Mouse (Mus musculus): ENCODE measurements around the gene Olfr1496. TPM values are rescaled to one million over a fixed set of nuclear protein-coding genes. Genes with fewer than 3 reads are reported as not detected.
"Not testable (repeated sequence)": the region's sequence is repeated elsewhere in the genome, so short reads cannot be mapped to it uniquely, and the experiment has no call there.

The Olfr1496 gene
- not detected for total RNA-seq (2021)
- long read RNA-seq, experiment 1, result 0 reads
- long read RNA-seq, experiment 2, result 0 reads

DNA sequence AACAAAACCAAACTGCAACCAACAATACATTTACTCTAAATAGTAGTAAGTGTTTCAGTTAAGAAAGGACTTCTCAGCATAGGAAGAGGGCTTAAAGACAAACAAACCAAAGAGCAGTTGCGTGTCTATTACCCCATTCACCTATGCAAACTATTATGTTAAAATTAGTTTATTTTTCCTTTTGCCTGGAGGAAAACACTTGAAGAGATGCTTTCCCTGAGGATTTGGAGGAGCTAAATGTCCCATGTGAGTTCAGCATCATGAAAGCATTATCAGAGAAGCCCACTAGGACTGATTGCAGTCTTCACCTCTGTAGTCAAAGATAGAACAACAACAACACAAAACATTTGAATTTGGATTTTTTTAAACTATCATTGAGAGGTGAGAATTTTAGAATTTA is at the start of gene Olfr1496:
Gene Olfr1496 (plus strand): TSS at position 301 of the 400 bp plus-strand sequence.
- no peak for DNase-seq

DNA sequence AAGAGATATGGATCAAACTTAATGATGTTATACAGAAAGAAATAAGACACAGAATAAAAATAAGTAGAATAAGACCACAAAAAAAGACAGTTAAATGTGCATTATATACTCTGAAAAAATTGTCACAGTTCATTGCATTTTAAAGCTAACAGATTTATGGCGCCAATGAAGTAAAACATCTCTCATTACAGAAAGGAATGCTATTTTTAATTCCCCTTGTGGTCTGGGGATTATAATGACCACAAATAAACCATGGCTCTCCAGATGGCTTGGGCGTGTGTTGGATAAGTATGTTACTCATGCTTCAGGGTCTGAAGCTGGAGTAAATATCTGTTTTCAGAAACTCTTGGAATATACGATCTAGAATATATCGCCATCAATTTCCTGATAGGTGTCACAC is 38.2 kb upstream of the Olfr1496 start, which contains the start of gene Olfr1494:
Gene Olfr1494 (plus strand): TSS at position 301 of the 400 bp plus-strand sequence.
- no peak for DNase-seq

DNA sequence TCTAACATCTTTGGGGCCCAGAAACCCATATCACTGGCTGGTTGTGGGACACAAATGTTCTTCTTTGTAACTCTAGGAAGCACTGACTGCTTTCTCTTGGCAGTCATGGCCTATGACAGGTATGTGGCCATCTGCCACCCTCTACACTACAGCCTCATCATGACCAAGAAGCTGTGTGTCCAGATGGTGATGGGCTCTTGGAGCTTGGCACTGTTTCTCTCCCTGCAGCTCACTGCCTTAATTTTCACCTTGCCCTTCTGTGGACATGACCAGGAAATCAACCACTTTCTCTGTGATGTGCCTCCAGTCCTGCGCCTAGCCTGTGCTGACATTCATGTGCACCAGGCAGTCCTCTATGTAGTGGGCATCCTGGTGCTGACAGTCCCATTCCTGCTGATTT is 28.3 kb upstream of the Olfr1496 start:
- no peak for DNase-seq

DNA sequence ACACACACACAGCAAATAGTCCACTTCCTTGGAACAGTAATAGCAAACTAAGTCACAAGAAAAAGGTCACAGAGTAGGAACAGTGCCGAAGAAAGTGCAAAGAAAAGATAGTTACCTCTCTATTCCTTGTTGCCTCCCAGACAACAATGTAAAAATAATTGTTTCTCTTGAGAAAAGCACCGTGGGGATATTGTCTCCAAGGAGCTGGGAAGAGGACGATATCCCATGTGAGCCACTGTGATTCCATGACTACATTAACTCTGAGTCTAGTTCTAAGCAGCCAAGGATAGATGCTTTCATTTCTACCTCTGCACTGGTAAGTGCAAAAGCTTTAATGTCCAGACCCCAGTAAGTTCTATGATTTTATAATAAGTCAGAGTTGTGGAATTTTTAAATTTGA is 13.4 kb upstream of the Olfr1496 start, which contains the start of gene Olfr1495:
Gene Olfr1495 (plus strand): TSS at position 301 of the 400 bp plus-strand sequence.
- DNase-seq, result no peak

- DNase-seq, result no peak
Observed at GRCm38 (mm10) chr19:13768565-13769276, 9.0 kb upstream of the Olfr1496 start.

DNA sequence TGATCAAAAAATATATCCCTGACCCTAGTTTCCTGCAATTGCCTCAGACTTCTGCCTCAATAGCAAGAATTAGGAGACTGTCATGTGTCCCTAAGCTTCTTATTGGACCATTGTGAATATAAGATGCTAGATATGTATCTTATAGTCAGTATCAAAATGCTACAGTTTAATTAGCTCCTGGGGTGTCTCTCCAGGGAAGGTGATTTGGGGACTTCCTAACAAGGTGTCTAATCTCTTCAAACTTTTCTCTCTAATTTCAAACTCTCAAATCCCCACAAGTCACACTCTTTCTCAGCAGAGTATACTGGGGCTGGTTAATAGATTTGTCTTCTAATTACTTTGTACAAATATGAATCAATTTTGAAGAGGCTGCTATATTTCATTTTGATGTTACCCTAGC is 20.4 kb downstream of the Olfr1496 start, which contains the start of gene Olfr1497:
Gene Olfr1497 (minus strand): TSS at position 101 of the 400 bp plus-strand sequence.
- DNase-seq, result no peak

DNA sequence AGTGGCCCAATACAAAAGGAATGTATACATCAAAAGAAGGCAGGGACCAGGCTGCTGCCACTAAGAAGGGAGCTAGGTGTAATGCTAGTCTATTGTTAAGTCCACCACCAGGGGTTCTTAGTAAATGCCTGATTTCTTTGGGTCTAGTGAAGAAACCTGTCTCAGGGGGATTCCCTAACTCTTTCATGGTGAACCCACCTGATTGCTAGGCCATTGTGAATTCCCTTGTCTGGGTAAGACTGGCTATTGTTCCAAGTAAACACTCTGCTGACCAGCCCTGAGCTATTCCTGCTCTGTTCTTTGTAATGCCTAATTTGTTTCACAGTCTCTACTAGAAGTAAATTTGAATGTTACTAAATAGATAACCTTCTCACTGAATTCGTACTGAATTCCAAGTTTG is 27.8 kb downstream of the Olfr1496 start:
- not testable (repeated sequence) for DNase-seq

DNA sequence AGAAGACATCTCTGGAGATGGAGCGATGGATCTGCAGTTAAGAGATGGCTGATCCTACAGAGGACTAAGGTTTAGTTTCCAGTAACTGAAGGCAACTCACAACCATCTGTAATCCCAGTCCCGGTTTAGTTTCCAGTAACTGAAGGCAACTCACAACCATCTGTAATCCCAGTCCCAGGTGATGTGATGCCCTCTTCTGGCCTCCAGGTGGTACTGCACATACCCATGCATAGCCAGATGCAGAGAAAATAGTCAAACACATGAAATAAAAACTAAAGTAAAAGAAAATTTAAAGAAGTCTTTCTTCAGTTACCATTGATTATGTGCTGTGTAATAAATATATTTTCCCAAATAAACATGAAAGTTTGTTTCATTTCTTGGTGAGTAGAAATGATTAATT is 35.1 kb downstream of the Olfr1496 start:
- no peak for DNase-seq

DNA sequence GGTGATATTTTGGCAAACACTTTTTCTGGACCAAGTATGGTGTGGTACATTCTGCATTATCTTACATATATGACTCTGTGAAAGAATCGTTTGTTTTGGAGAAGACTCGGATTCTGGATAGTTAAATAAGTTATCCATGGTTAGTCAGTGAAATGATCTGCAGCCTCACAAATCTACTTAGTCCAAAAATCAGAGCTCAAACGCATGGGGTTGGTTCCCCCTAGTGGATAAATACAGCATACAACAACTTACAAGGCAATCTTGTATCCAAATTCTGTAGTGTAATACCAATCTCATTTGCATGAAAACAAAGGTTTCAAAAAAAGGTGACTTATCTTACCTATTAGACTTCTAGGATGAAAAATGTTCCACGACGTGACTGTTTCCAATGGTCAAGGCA is 41.1 kb downstream of the Olfr1496 start:
- no peak for DNase-seq

- no peak for DNase-seq
Observed at GRCm38 (mm10) chr19:13819347-13819746, 41.7 kb downstream of the Olfr1496 start, which contains the start of gene Olfr1499. Olfr1499 (minus strand) TSS chr19:13819447.

GRCm38 (mm10) chr19:13820847-13821246 is 43.2 kb downstream of the Olfr1496 start:
- no peak for DNase-seq

DNA sequence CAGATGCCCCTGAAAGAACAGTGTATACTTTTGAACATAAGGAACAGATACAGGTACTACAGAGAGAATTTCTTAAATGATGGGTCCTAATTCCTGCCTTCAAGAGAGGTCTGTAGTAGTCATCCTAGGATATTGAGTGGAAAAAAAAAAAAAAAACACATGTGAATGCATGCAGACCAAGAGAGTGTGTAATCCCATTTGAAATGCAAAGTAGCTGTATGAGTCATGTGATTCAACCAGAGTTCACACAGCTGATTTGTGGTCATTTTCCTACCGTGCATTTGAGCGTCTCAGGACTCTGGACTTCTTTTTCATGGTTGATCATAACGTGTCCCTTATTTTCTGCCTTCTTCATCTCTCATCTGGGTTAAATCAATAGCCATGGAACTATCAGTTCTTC is 50.8 kb downstream of the Olfr1496 start:
- no peak for DNase-seq

DNA sequence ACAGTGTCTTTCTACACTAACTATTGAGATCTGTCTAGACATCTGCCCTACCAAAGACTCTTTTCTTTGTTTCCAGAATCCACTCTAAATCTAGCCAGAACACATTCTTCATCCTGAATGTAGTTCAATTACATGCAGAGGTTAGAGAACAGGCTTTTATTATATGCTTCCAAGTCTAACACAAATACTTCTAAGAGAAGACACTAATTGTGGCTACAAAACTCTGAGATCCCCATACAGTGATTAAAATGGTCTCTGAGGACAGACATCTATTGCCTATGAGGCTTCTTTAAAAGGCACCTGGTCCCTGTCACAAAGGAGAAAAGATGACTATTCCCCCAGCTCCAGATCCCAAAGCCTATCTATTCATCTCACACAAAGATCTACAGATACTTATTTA is 52.7 kb downstream of the Olfr1496 start, which contains the start of gene Olfr1500:
Gene Olfr1500 (minus strand): TSS at position 101 of the 400 bp plus-strand sequence.
- no peak for DNase-seq

Other genes with a start within 250 kb of the Olfr1496 start
- gene Olfr1480, start 250.0 kb upstream of the Olfr1496 start, total RNA-seq (2021), result not detected
- gene Olfr1484, start 194.4 kb upstream of the Olfr1496 start, total RNA-seq (2021), result not detected
- not detected for gene Olfr1487, start 160.5 kb upstream of the Olfr1496 start, total RNA-seq (2021)
- gene Olfr1489, start 146.3 kb upstream of the Olfr1496 start, total RNA-seq (2021), result not detected
- not detected for gene Olfr1490, start 126.8 kb upstream of the Olfr1496 start, total RNA-seq (2021)
- not detected for gene Olfr1491, start 80.6 kb upstream of the Olfr1496 start, total RNA-seq (2021)
- gene Olfr1493-ps1, start 54.6 kb upstream of the Olfr1496 start, total RNA-seq (2021), result not detected
- gene Olfr1494, start 38.1 kb upstream of the Olfr1496 start, total RNA-seq (2021), result not detected
- gene Olfr1495, start 13.3 kb upstream of the Olfr1496 start, total RNA-seq (2021), result not detected
- gene Olfr1497, start 20.3 kb downstream of the Olfr1496 start, total RNA-seq (2021), result not detected
- gene Olfr1499, start 41.6 kb downstream of the Olfr1496 start, total RNA-seq (2021), result not detected
- gene Olfr1500, start 52.6 kb downstream of the Olfr1496 start, total RNA-seq (2021), result not detected
- gene Olfr1501, start 72.8 kb downstream of the Olfr1496 start, total RNA-seq (2021), result not detected
- gene Olfr1502, start 83.9 kb downstream of the Olfr1496 start, total RNA-seq (2021), result not detected
- gene Olfr1504, start 120.0 kb downstream of the Olfr1496 start, total RNA-seq (2021), result not detected
- gene Olfr1505, start 135.7 kb downstream of the Olfr1496 start, total RNA-seq (2021), result not detected

Measured in gastrocnemius, postnatal 10 days (tissue).